Mouse (Mus musculus) bone marrow, adult 2 months (tissue): ENCODE data around the gene Kcnh8. TPM values are rescaled to one million over a fixed set of nuclear protein-coding genes. Genes with fewer than 3 reads are reported as not detected.

Experiments
- H3K27ac ChIP-seq: fragments of 200-500 bp; 2 replicates; pipeline ENCODE4 v1.5.1; 2012; ENCODE audit warnings: low read depth, mild to moderate bottlenecking, control low read depth, inconsistent platforms, low read length; ENCODE audit not compliant: control insufficient read depth, poor library complexity, insufficient read depth
- H3K4me1 ChIP-seq: fragments of 200-500 bp; 2 replicates; pipeline ENCODE4 v1.6.1; 2011; ENCODE audit warnings: low read length; ENCODE audit not compliant: control insufficient read depth, insufficient read depth
- H3K4me3 ChIP-seq: fragments of 200-500 bp; replicated peaks from 2 replicates; pipeline ENCODE3; 2011; ENCODE audit warnings: mild to moderate bottlenecking, low read depth, low read length, control low read depth; ENCODE audit not compliant: control insufficient read depth
- CTCF ChIP-seq: fragments of 200-500 bp; IDR thresholded peaks from 2 replicates; pipeline ENCODE4 v1.5.1; 2011; ENCODE audit warnings: low read length, control low read depth; ENCODE audit not compliant: control insufficient read depth, insufficient read depth
- POLR2A ChIP-seq: fragments of 200-500 bp; IDR thresholded peaks from 2 replicates; pipeline ENCODE4 v1.6.1; 2011; ENCODE audit warnings: low read depth, mild to moderate bottlenecking, control low read depth, low read length, borderline replicate concordance; ENCODE audit not compliant: control insufficient read depth
- WGBS: fragments of 180-500 bp; shearing (Covaris S2); methylation state at CpG from one replicate; pipeline ENCODE4 v1.1.7; 2018; 5-methylcytosine and 5-hydroxymethylcytosine counted together
- polyA plus RNA-seq: library from polyadenylated mRNA; stranded (reverse); fragments of >200 nt; gene quantifications from 2 replicates; pipeline ENCODE4 v1.2.4, GENCODE M21; 2011; ENCODE audit warnings: low replicate concordance; ENCODE audit not compliant: missing spikeins, insufficient read depth, insufficient read length

The Kcnh8 gene
- polyA plus RNA-seq, 1 experiment, result not detected

DNA sequence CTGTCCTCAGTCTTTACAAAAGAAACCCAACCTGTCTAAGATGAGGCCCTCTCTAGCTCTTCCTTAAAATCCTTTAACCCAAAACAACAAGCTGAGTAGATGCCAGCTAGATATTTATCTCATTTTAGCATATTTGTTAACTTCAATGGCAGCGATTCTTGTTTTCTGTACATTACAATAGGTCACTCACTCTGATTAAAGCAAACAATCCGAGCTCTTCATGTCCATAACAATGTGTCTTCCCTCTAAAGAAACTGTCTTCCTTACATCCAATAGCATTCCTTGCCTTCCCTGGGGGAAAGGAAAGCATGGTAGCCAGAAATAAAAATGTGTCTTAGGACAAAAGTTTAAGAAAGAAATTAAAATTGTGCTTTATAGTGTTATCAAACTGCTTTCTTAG lies 126.3 kb downstream of the Kcnh8 start:
- no peaks in the 10 kb centered on the region for H3K4me1 ChIP-seq
- WGBS, result 57% methylated on average over 2 of the region's 2 CpGs
- no peak overlapping the region for H3K4me3 ChIP-seq
- no peak for TF ChIP-seq CTCF
- H3K27ac ChIP-seq, result no peak overlapping the region

DNA sequence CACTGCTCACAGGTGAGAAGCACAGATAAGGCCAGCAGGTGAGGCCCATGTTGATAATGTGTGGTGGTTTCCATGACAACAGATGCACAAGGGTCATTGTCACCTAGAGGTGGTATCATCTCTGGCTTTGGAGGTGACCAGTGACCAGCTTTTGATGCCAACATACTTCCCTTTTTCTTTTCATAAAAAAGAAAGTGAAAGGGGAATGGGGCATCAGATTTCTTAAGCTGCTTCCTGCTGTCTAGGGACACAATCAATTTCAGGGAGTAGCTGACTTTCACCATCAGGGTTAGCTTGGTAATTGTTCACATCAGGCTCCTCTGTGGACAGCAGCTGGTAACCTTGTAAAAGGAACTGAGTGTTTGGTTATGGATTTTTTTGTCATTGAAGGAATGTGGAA lies 135.9 kb downstream of the Kcnh8 start:
- H3K27ac ChIP-seq, result no peak overlapping the region
- TF ChIP-seq POLR2A, result no peak
- no peak overlapping the region for H3K4me3 ChIP-seq
- H3K4me1 ChIP-seq, result no peaks in the 10 kb centered on the region

DNA sequence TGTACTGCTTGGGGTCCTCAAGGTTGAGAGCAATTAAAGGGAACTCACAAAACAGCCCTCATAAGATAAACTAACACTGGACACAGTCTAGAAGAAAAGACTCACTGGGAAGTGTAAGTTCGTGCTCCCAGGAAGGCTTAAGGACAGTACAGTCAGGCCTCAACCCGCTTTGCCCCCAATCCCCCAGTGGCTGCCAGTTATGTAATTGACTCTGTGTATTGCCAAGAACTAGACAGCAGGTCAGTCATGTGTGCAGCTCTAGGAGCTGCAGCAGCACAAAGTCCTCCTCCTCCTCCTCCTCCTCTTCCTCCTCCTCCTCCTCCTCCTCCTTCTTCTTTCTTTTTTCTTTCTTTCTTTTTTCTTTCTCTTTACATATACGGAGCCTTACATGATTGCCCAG lies 185.6 kb downstream of the Kcnh8 start:
- WGBS, result 58% methylated on average over 3 of the region's 3 CpGs
- no peak overlapping the region for H3K4me3 ChIP-seq
- no peaks in the 10 kb centered on the region for H3K4me1 ChIP-seq
- H3K27ac ChIP-seq, result no peak overlapping the region
- no peak for TF ChIP-seq CTCF
- no peak for TF ChIP-seq POLR2A

DNA sequence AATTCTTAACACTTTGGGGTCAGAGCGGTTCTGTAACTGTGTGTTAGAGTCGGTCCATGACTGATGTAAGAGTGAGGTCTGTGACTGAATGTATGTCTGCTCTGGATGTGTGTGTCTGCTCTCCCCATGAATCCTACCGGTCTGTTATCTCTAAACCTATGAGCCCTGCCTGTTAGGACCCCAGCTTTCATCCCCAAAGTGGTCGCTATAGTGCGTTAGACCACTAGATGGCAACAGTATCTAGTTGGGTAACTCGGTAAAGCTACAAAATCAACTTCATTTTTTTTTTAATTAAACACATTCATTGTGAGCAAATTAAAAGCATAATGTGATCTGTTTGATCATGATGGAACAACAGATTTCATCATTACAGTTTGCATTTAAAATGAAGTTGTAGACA lies 202.0 kb downstream of the Kcnh8 start:
- no peak overlapping the region for H3K4me3 ChIP-seq
- no peaks in the 10 kb centered on the region for H3K4me1 ChIP-seq
- TF ChIP-seq POLR2A (no peak), CTCF (no peak)
- no peak overlapping the region for H3K27ac ChIP-seq
- WGBS, result 56% methylated on average over 6 of the region's 6 CpGs

DNA sequence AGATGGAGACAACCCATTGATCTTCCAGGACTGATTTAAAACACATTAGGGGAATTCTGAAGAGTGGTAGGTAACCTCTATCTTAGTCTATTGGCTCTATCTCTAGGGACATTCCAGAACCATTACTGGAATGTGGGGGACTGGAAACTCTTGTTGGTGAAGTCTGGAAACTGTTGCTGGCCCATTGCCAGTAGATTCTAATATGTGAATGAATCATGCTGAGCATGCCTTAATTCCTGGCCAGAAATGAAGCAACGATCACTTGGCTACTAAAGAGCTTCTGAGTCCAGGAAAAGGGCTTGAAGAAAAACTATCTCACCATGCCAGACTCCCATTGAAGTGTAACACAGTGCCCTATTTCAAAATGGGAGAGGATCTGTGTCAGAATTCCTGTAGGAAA lies 208.3 kb downstream of the Kcnh8 start:
- 69% methylated on average over 1 of the region's 1 CpGs for WGBS
- TF ChIP-seq POLR2A (no peak), CTCF (no peak)
- Histone ChIP-seq H3K4me1 (no peaks in the 10 kb centered on the region), H3K27ac (no peak overlapping the region), H3K4me3 (no peak overlapping the region)

DNA sequence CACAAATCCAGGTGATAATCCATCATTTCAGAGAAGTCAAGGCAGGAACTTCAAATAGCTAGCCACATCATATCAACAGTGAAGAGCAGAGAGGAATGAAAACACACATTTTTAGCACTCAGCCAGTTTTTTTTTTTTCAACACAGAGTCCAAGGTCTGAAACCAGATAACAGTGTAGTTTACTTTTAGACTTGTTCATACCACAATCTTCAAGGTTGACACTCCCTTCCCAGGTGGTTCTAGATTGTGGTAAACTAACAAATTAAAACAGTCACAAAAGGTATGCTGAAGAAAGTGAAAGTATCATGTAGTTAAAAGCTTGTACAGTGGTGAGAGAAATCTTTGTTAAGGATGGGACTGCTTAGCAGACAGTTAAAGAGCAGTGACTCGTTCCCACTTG lies 216.5 kb downstream of the Kcnh8 start:
- Histone ChIP-seq H3K4me3 (no peak overlapping the region), H3K27ac (no peak overlapping the region), H3K4me1 (no peaks in the 10 kb centered on the region)
- WGBS, result 70% methylated on average over 1 of the region's 1 CpGs
- TF ChIP-seq POLR2A (no peak), CTCF (no peak)

DNA sequence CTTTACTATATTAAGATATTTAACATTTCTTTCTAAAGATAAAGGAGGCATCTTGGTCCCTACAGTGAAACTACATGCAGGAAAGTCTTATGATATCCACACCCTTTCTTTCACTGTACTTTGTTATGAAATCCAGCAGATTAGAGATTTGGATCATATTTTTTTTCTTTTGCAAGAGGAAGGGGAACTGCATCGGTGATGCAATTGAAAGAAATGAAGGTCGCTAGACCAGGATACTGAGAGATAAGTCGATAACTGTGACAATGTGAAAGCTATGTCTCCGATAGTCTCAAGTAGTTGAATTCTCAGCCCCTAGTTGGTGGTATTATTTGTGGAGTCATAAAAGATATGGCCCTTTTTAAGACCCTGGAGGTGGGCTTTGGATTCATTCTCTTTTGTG lies 227.2 kb downstream of the Kcnh8 start:
- 79% methylated on average over 4 of the region's 4 CpGs for whole genome bisulfite sequencing
- no peak overlapping the region for H3K4me3 ChIP-seq
- no peaks in the 10 kb centered on the region for H3K4me1 ChIP-seq
- TF ChIP-seq POLR2A (no peak), CTCF (no peak)
- no peak overlapping the region for H3K27ac ChIP-seq

DNA sequence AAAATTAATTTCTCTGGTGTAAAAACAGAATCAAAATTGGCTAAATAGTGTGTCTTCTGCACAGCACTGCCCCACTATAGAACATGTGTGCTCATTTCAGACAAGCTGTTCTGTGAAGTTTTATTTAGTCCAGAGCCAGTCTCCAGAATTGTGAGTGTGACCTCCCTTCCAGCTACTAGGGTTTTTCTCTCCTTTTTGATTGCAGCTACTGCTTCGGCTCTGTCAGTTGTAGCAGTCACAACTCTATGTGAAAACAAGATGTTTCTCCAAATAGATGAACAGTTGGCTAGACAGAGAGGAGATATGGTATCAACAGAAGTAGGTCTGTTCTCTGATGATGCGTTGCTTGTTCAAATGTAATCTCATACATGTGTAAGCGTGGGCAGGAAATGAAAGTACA lies 270.7 kb downstream of the Kcnh8 start:
- Histone ChIP-seq H3K27ac (no peak overlapping the region), H3K4me1 (no peaks in the 10 kb centered on the region), H3K4me3 (no peak overlapping the region)
- WGBS, result 70% methylated on average over 3 of the region's 3 CpGs
- no peak for TF ChIP-seq CTCF
- TF ChIP-seq POLR2A, result no peak

DNA sequence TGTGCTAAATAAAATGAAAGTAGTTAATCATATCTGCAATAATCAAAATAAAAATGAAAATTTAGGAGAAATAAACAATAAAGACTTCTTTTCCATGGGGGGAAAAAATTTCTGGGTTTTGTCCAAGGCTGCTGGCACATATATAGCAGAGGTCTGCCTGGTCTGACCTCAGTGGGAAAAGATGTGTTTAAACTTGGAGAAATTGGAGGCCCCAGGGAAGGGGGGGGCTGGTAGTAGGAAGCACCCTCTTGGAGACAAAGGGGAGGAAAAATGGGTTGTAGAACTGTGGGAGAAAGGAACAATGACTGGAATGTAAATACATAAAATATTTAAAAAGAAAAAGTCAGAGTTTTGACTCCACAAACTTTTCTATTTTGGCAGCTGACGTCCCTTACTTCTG lies 276.5 kb downstream of the Kcnh8 start:
- TF ChIP-seq CTCF (no peak), POLR2A (no peak)
- no peak overlapping the region for H3K4me3 ChIP-seq
- WGBS, result 50% methylated on average over 1 of the region's 1 CpGs
- H3K4me1 ChIP-seq, result no peaks in the 10 kb centered on the region
- H3K27ac ChIP-seq, result no peak overlapping the region

DNA sequence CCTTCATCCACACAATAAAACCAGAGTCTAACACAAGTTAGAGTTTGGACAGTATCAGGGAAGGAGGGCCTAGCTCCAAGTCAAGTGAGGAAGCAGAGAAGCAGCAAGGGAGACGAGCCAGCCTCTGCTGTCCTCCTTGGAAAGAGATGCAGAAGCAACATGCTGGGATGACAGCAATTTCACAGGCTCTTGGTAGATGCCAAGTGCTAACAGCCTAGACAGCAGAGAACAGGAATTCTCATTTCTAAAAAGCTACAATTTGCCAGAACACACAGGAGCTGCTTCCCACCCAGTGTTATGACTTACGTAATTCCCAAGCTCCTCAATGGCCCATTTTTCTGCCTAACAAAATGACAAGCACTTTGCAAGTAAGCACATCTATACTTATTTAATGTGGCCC lies 277.5 kb downstream of the Kcnh8 start:
- 72% methylated on average over 2 of the region's 2 CpGs for WGBS
- no peak overlapping the region for H3K27ac ChIP-seq
- no peak for TF ChIP-seq CTCF
- TF ChIP-seq POLR2A, result no peak
- no peak overlapping the region for H3K4me3 ChIP-seq
- no peaks in the 10 kb centered on the region for H3K4me1 ChIP-seq
